Mouse (Mus musculus) left cerebral cortex, postnatal 25 days (tissue): Measurements from ENCODE around the gene Disc1. TPM values are rescaled to one million over a fixed set of nuclear protein-coding genes. Genes with fewer than 3 reads are reported as not detected.

Experiments
- DNase-seq, 2 experiments: peaks; one replicate each; pipeline ENCODE4 v3.0.0; 2022; ENCODE audit warnings: low spot score in 2 of 2, mixed read lengths in 1 of 2
- intact Hi-C: fragments of 180-260 bp; cut with DNase I; formaldehyde crosslinking; loops from one replicate; pipeline ENCODE4 v1.15.1; 2025
- total RNA-seq, 2 experiments: library from RNA; stranded (reverse); gene quantifications; 2 replicates each; pipeline ENCODE4 v1.2.3; 2021

Gene Disc1
- total RNA-seq, 2 experiments from 2014 or later: 2.5 to 3.1 TPM

DNA sequence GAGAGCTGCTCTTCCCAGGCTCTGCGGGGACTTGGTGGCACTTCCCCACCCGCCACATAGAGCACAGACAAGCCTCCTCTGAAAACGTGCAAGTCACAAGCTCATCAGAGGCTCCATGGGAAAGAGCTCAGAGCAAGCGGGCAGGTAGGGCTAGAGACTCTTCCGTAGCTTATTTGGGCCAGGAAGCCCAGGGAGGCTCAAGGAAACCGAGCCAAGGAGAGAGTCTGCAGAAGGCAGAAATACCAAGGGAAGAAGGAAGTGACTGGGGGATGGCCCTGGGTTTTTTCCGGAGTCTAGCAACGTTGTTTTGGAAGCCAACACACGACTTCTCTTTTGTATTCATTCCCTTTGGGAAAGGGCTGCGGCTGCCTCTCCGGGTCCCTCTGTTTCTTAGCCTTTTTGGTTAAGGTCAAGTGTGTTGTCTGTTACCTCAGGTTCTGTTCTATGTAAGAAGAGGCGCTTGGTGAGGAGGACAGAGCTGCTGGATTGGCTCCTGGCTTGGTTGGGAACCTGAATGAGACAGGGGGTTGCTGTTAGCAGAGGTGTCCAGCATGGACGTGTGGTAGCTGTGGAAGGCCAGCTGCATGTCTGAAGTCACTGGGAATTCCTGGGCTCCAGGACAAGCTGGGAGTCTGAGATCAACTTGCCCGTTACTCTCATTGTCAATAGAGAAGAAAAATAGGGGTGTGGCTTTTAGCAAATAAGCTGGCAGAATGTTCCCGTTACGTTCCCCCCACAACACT lies 145.4 kb downstream of the Disc1 start:
- intact Hi-C loops: no loop called here
- no peak for DNase-seq

- intact Hi-C loops: no loop called here
- no peak for DNase-seq
Observed at GRCm38 (mm10) chr8:125200273-125200863, 146.4 kb downstream of the Disc1 start.

GRCm38 (mm10) chr8:125201650-125202049 lies 147.7 kb downstream of the Disc1 start:
- DNase-seq: no peak
- intact Hi-C loops: no loop called here

DNA sequence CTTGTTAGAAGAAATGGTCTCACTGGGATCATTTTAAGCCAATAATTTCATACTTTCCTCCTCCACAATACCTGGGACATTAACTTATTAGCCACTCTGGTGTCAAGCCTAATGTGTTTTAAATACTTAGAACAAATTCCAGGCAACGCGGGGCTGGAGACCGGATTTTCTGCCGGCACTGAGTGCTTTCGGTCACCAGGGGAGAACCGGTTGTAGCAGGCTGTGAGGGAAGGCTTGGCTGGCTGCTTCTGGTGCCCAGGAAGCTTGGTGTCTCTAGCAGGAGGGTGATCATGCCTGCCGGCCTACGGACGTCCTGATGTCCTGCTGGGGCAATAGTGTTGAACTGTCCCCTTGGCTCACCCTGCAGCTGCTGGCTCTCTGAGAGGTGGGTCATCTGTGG lies 149.0 kb downstream of the Disc1 start:
- intact Hi-C loops: no loop called here
- no peak for DNase-seq

- DNase-seq: peak in 1 of 2 experiments; percentile 29
- intact Hi-C loops: no loop called here
Observed at GRCm38 (mm10) chr8:125205556-125205955, 151.6 kb downstream of the Disc1 start.

- intact Hi-C loops: no loop called here
- DNase-seq: no peak
Observed at GRCm38 (mm10) chr8:125206391-125206790, 152.4 kb downstream of the Disc1 start.

DNA sequence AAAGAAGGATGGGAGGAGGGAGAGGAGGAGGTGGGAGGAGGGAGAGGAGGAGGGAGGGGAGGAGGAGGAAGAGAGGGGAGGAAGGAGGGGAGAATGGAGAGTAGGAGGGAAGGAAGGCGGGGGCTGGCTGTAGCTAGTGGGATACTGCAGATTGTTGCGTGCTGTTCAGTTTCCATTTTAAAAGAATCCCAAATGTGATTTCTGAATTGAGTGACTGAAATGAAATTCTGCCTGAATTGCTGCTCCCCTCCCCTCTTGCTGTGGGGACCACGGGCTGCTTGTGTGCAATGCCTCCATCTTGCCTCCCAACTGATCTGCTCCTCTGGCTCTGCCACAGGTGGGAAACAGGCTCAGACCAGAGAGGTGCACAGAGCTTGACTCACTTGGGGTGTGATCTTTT lies 153.0 kb downstream of the Disc1 start:
- intact Hi-C loops: no loop called here
- peak in 1 of 2 experiments; percentile 42 for DNase-seq

DNA sequence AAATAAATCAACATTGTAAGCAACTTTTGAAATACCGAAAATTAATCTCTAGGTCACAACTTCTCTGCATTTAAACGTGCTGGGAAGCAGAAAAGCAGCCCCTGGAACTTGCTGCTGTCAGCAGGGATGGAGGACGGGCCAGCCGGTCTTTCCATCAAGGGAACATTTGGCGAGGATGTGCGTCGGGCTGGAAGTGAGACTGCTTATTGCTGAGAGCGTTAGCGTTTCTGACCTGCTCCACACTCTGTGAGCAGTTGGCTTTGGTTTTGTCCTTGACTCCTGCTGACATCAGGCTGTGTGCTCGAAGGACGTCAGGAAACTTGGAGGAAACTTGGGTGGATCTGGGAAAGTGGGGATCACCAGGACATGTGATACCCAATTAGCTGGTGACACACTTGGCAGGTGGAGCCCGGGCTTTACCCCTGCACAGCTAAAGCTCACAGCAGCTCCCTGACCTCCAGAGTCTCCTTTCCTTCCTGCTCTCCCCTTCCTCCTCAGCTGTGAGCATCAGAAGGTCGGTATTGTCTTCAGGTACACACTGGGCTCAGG lies 158.7 kb downstream of the Disc1 start:
- intact Hi-C loops: no loop called here
- DNase-seq: no peak

DNA sequence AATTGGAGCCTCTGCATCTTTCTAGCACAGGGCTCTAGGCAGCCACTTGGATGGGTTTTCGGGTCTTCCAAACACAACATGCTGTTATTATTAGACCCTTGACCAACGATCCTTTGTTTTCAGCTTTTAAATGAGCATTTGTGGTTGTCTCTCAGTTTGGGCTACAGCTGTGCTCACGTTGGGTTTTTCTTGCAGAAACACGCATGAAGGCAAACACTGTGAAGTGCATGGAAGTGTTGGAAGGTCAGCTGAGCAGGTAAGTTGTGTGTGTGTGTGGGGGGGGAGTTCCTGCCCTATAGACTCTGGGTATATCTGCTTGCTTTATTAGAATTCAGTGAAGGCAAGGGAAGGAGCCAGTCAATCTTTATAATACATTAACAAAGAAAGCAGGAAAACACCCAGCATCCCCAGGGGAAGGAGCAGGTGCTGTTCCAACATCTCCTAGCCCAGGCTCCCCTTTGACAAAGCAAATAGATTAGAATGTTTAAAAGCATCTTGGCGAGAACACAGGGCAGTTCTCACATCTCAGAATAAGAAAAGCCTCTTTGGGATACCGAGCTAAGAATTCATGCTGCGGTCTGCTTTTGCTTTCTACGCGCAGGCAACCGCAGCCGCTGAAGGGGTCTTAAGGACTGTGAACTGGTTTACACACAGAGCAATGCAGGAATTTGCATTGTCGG lies 164.0 kb downstream of the Disc1 start:
- peak in 1 of 2 experiments; percentile 45 for DNase-seq
- intact Hi-C loops: loop anchor here (1.0 to 5.0 kb wide), 2 partner anchors 36 to 74 kb away; no protein-coding TSS in a partner anchor

DNA sequence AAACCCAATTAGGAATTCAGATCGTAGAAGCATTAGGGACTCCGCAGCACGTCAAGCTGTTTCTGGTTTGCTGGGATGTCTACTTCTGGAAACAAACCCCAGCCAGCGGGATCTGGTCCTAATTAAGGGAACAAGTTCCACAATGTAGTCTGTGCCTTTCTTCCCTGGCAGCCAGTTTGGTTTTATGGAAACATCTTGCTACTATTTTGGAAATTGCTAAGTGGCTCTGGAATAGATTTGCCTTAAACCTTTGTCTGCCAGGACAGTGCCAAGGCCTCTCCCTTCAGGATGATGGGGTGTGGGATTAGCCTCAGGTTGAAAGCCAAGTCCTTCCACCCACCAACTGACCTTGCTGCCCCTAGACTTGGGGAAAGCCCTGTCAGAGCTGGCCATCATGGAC lies 164.7 kb downstream of the Disc1 start:
- intact Hi-C loops: loop anchor here (1.0 to 5.0 kb wide), 2 partner anchors 36 to 74 kb away; no protein-coding TSS in a partner anchor
- DNase-seq: peak; percentile 61 to 93

DNA sequence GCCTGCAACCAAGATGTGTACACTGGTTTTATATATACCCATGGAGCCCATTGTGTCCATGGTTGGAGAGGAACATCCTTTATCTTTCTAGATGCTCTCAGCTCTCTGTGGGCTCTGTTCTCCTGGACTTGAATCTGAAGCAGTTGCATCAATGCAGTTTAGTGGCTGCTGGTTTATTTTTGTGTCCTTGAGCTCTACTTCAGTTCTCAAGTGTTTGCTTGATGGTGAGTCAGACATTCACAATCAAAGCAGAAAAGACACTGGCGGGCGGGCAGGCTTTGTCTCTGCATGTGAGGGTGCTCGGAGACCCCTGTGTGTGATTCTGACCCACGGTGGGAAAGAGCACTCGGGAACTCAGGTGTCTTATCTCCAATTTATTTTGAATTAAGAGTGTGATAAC lies 166.6 kb downstream of the Disc1 start:
- peak in 1 of 2 experiments; percentile 69 for DNase-seq
- intact Hi-C loops: no loop called here

DNA sequence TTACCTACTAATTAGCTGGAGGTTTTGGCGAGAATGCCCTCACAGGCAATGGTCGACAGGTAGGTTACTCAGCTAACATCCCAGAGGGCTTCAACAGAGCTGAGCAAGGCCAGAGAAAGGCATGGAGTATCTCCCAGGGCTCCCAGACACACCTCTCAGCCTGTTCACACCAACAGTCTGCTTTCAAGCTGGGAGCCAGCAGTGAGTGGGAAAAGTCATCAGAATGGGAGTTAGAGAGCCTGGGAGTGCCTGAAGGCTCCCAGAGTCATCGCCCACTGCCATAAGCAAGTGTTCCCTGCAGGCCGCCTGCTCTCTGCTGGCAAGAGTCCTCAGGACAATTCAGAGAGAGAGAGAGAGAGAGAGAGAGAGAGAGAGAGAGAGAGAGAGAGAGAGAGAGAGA lies 167.1 kb downstream of the Disc1 start:
- intact Hi-C loops: no loop called here
- peak in 1 of 2 experiments; percentile 52 for DNase-seq

GRCm38 (mm10) chr8:125223031-125223753 lies 169.2 kb downstream of the Disc1 start:
- intact Hi-C loops: no loop called here
- no peak for DNase-seq

DNA sequence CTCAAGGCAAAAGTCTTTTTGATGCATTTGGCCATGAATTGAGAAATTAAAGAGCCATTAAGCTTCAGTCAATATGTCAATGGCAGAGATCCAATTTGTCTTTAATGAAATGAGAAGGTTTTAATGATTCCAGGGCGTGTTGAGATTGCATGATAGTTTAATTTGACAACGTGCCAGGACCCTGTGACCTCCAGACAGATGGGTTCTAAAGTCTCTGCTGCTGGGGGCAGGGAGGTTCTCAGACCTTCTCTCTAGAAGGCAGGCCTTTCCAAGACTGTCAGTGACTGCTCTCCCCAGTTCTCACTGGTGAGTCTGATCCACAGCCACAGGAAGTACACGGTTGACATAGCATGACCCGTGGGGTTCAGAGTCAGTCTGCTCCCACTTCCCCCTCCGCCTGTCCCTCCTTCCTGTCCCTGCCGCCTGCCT lies 170.3 kb downstream of the Disc1 start:
- intact Hi-C loops: no loop called here
- no peak for DNase-seq

DNA sequence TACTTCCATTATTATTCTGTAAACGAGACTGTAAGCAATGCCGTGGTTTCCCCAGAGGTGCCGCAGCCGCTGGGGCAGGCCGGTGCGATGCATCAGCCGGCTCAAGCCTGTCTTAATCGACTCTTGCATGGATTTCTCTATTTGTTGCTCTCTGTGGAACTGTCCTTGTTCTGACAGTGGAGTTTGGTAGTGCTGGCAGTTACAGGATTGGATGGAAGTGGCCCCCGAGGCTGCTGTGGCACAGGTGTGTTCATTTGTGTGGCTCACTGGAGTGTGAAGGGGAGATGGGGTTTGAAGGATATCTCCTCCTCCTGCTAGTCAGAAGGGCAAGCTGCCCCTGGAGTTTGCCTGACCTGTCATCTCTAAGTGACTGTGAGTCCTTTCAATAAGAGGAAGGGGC lies 171.3 kb downstream of the Disc1 start:
- intact Hi-C loops: no loop called here
- DNase-seq: no peak

- intact Hi-C loops: no loop called here
- no peak for DNase-seq
Observed at GRCm38 (mm10) chr8:125226989-125227624, 173.1 kb downstream of the Disc1 start.

- intact Hi-C loops: no loop called here
- peak in 1 of 2 experiments; percentile 80 for DNase-seq
Observed at GRCm38 (mm10) chr8:125230526-125231131, 176.6 kb downstream of the Disc1 start.

- intact Hi-C loops: no loop called here
Observed at GRCm38 (mm10) chr8:125232724-125233123, 178.7 kb downstream of the Disc1 start.

More at GRCm38 (mm10) chr8:125232724-125233123, 178.7 kb downstream of the Disc1 start:
- DNase-seq: no peak
